Mouse (Mus musculus) stomach, postnatal 0 days (tissue): ENCODE results near the gene Slc27a4. TPM values are rescaled to one million over a fixed set of nuclear protein-coding genes. Genes with fewer than 3 reads are reported as not detected.

Experiments used
- ATAC-seq: fragments of 200-750 bp; cut with Nextera tagmentation; 2 replicates; pipeline ENCODE4 v1.8.0; 2017; ENCODE audit not compliant: low FRiP score, low TSS enrichment
- DNase-seq: peaks from one replicate; pipeline ENCODE4 v3.0.0-alpha.2; 2016; ENCODE audit warnings: low spot score
- H3K27ac ChIP-seq: fragments of 300-500 bp; sonication (generic); replicated peaks from 2 replicates; pipeline ENCODE4 v1.5.1; 2014; ENCODE audit warnings: mild to moderate bottlenecking, control low read depth
- H3K27me3 ChIP-seq: fragments of 300-500 bp; sonication (generic); 2 replicates; pipeline ENCODE4 v1.6.1; 2014; ENCODE audit warnings: low read length; ENCODE audit not compliant: control insufficient read depth, insufficient read depth
- H3K36me3 ChIP-seq: fragments of 300-500 bp; sonication (generic); 2 replicates; pipeline ENCODE4 v1.6.1; 2014; ENCODE audit warnings: low read length, mixed read lengths; ENCODE audit not compliant: control insufficient read depth, insufficient read depth
- H3K4me1 ChIP-seq: fragments of 300-500 bp; sonication (generic); replicated peaks from 2 replicates; pipeline ENCODE4 v1.6.1; 2014; ENCODE audit warnings: antibody characterized with exemption; ENCODE audit not compliant: control insufficient read depth, insufficient read depth
- H3K4me2 ChIP-seq: fragments of 300-500 bp; sonication (generic); replicated peaks from 2 replicates; pipeline ENCODE4 v1.6.1; 2014; ENCODE audit warnings: low read depth, mild to moderate bottlenecking, control low read depth, moderate library complexity
- H3K4me3 ChIP-seq: fragments of 300-500 bp; sonication (generic); 2 replicates; pipeline ENCODE4 v1.5.1; 2014; ENCODE audit warnings: low read depth, low read length, control low read depth
- H3K9ac ChIP-seq: fragments of 300-500 bp; sonication (generic); 2 replicates; pipeline ENCODE4 v1.6.1; 2014; ENCODE audit warnings: mild to moderate bottlenecking, low read length, control low read depth, mixed read lengths
- H3K9me3 ChIP-seq: fragments of 300-500 bp; sonication (generic); 2 replicates; pipeline ENCODE4 v1.6.1; 2016; ENCODE audit warnings: low read length; ENCODE audit not compliant: control insufficient read depth
- CTCF ChIP-seq: IDR thresholded peaks from 2 replicates; pipeline ENCODE4 v1.5.1; 2016; ENCODE audit warnings: antibody characterized with exemption, low read depth, mild to moderate bottlenecking, moderate library complexity
- EP300 ChIP-seq: optimal IDR thresholded peaks from 2 replicates; pipeline ENCODE3; 2016; ENCODE audit warnings: antibody characterized with exemption
- whole genome bisulfite sequencing: fragments of 180-500 bp; shearing (Covaris S2); extraction: QIAGEN DNeasy Blood & Tissue Kit; methylation state at CpG from one replicate; pipeline ENCODE4 v1.1.7; 2014; 5-methylcytosine and 5-hydroxymethylcytosine counted together
- polyA plus RNA-seq: library from polyadenylated mRNA; unstranded; fragments of >200 nt; fragmentation: Nextera tagmentation; extraction: Ambion mirVana; gene quantifications from 2 replicates; pipeline ENCODE4 v1.2.1, GENCODE M21; 2015

Slc27a4 gene
- polyA plus RNA-seq, 1 experiment from 2014 or later, result 34.0 TPM

GRCm38 (mm10) chr2:29844115-29844514 is 41.7 kb downstream of the Slc27a4 start:
- ATAC-seq (no peak), DNase-seq (no peak)
- peaks cover 12% of the 10 kb centered on the region for H3K36me3 ChIP-seq

GRCm38 (mm10) chr2:29844661-29845060 is 42.2 kb downstream of the Slc27a4 start:
- H3K9ac ChIP-seq, result no peak overlapping the region
- no peak for TF ChIP-seq EP300
- no peak for TF ChIP-seq CTCF
- WGBS, result 51% methylated on average over 3 of the region's 3 CpGs

More at GRCm38 (mm10) chr2:29844115-29844514, 41.7 kb downstream of the Slc27a4 start:
- Histone ChIP-seq H3K4me1 (no peaks in the 10 kb centered on the region), H3K4me2 (no peak overlapping the region), H3K9ac (no peak overlapping the region), H3K9me3 (no peaks in the 10 kb centered on the region), H3K4me3 (no peak overlapping the region), H3K27ac (no peak overlapping the region), H3K27me3 (peaks cover 8% of the 10 kb centered on the region; the same call in 1 of the 2 replicates)
- 84% methylated on average over 2 of the region's 2 CpGs for WGBS
- TF ChIP-seq EP300 (no peak), CTCF (no peak)

GRCm38 (mm10) chr2:29845636-29846035 is 43.2 kb downstream of the Slc27a4 start:
- Histone ChIP-seq H3K36me3 (peaks cover 12% of the 10 kb centered on the region), H3K27ac (no peak overlapping the region), H3K27me3 (peaks cover 8% of the 10 kb centered on the region; the same call in 1 of the 2 replicates), H3K4me1 (no peaks in the 10 kb centered on the region), H3K9me3 (no peaks in the 10 kb centered on the region), H3K4me2 (no peak overlapping the region), H3K9ac (no peak overlapping the region), H3K4me3 (no peak overlapping the region)
- 41% methylated on average over 25 of the region's 25 CpGs for WGBS
- no peak for DNase-seq
- TF ChIP-seq EP300, result no peak
- no peak for TF ChIP-seq CTCF
- no peak for ATAC-seq

More at GRCm38 (mm10) chr2:29844661-29845060, 42.2 kb downstream of the Slc27a4 start:
- DNase-seq (no peak), ATAC-seq (no peak)
- Histone ChIP-seq H3K27me3 (peaks cover 8% of the 10 kb centered on the region; the same call in 1 of the 2 replicates), H3K4me3 (no peak overlapping the region), H3K27ac (no peak overlapping the region), H3K4me1 (no peaks in the 10 kb centered on the region), H3K36me3 (peaks cover 12% of the 10 kb centered on the region), H3K4me2 (no peak overlapping the region), H3K9me3 (no peaks in the 10 kb centered on the region)

GRCm38 (mm10) chr2:29846061-29846853 is 43.8 kb downstream of the Slc27a4 start:
- DNase-seq (no peak), ATAC-seq (no peak)
- H3K4me2 ChIP-seq, result no peak overlapping the region
- H3K36me3 ChIP-seq, result peaks cover 12% of the 10 kb centered on the region
- H3K27ac ChIP-seq, result no peak overlapping the region
- no peak overlapping the region for H3K4me3 ChIP-seq
- H3K4me1 ChIP-seq, result no peaks in the 10 kb centered on the region
- H3K9ac ChIP-seq, result 0 out of 2 replicates have a peak overlapping the region, but pooled peaks have one; percentile 4
- H3K9me3 ChIP-seq, result no peaks in the 10 kb centered on the region
- WGBS, result 23% methylated on average over 47 of the region's 47 CpGs
- peaks cover 8% of the 10 kb centered on the region; the same call in 1 of the 2 replicates for H3K27me3 ChIP-seq
- TF ChIP-seq CTCF (no peak), EP300 (no peak)

GRCm38 (mm10) chr2:29846911-29847310 is 44.5 kb downstream of the Slc27a4 start:
- ATAC-seq (no peak), DNase-seq (no peak)
- no peak for TF ChIP-seq CTCF
- no peak for TF ChIP-seq EP300
- no peak overlapping the region for H3K4me2 ChIP-seq
- H3K9me3 ChIP-seq, result no peaks in the 10 kb centered on the region
- H3K9ac ChIP-seq, result no peak overlapping the region
- peaks cover 8% of the 10 kb centered on the region; the same call in 1 of the 2 replicates for H3K27me3 ChIP-seq
- H3K4me1 ChIP-seq, result no peaks in the 10 kb centered on the region
- no peak overlapping the region for H3K27ac ChIP-seq
- H3K4me3 ChIP-seq, result no peak overlapping the region
- peaks cover 10% of the 10 kb centered on the region; the same call in 1 of the 2 replicates for H3K36me3 ChIP-seq
- 53% methylated on average over 3 of the region's 3 CpGs for WGBS

GRCm38 (mm10) chr2:29849041-29849440 is 46.6 kb downstream of the Slc27a4 start:
- H3K36me3 ChIP-seq, result no peaks in the 10 kb centered on the region
- ATAC-seq, result no peak
- peaks cover 8% of the 10 kb centered on the region; the same call in 1 of the 2 replicates for H3K27me3 ChIP-seq
- no peak overlapping the region for H3K4me2 ChIP-seq
- H3K9me3 ChIP-seq, result no peaks in the 10 kb centered on the region
- TF ChIP-seq CTCF (no peak), EP300 (no peak)
- H3K27ac ChIP-seq, result no peak overlapping the region
- DNase-seq, result no peak
- H3K9ac ChIP-seq, result no peak overlapping the region
- H3K4me3 ChIP-seq, result no peak overlapping the region
- H3K4me1 ChIP-seq, result no peaks in the 10 kb centered on the region
- WGBS, result 54% methylated on average over 8 of the region's 8 CpGs
